In the genomic region with DNA sequence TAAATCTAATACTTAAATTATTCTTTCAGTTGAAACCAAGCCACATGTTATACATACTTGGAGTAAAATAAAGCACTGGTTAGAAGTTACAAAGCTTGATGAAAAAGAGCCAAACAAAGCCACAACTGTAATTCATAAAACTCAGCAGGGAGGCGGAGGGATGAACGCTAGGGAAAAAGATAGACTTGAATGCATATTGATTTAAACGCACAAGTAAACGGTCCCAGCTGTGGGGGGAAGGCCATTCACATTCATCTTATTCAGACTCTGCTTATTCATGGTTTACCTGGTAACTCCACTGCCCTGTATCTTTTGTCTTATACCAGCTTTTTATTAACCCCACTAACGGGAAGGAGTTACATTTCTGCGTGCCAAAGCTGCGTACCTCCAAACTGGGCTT, we compare ENCODE assay signal across 22 mouse cellular contexts.
A peak's percentile ranks its signal among the peaks of the same experiment; 100 is the strongest.
DNase-seq lines count a peak whose midpoint lies in the region; ATAC-seq lines count a peak whose summit lies in the region.
"Had no signal": no experiment of that assay in that cellular context is flagged by ENCODE, and none has a peak within 500 bp of the region (broad histone marks: within the 10 kb centered on the region; RNA-seq: fewer than 3 reads in every experiment).

No protein-coding gene starts in this region.

- no peaks in the 10 kb centered on the region for H3K9me3 ChIP-seq in hindbrain, embryonic 11.5 days (ENCODE audit: control insufficient read depth, low read length)
- no peaks in the 10 kb centered on the region for H3K9me3 ChIP-seq in hindbrain, embryonic 16.5 days (ENCODE audit: control insufficient read depth, low read length)
- no peaks in the 10 kb centered on the region for H3K9me3 ChIP-seq in embryonic facial prominence, embryonic 14.5 days (ENCODE audit: control insufficient read depth, low read length)
- H3K9me3 ChIP-seq: forebrain, embryonic 15.5 days; heart, embryonic 12.5 days; hindbrain, embryonic 10.5 days; hindbrain, embryonic 15.5 days had no signal

- intact Hi-C loops in left cerebral cortex, postnatal 36 days (cut with DNase I), result no loop called here

- DNase-seq in hindbrain, embryonic 11.5 days (ENCODE audit: low spot score), result peak; percentile 24
- DNase-seq in retina, embryonic 14.5 days (ENCODE audit: low spot score), result peak; percentile 27
- no peak for DNase-seq in retina, postnatal 1 day
- DNase-seq in embryonic facial prominence, embryonic 14.5 days (ENCODE audit: low spot score), result peak; percentile 86
- DNase-seq in mesoderm, embryonic 11.5 days (ENCODE audit: low read depth, low spot score), result peak; percentile 58
- DNase-seq in cerebellum, adult 11-12 months, result no peak
- no peak for DNase-seq in left cerebral cortex, postnatal 36 days (ENCODE audit: low spot score in 2 of 2)
- DNase-seq: adrenal gland, postnatal 14 days; cerebellum, adult 9-10 months; cerebellum, postnatal 25 days; gastrocnemius, adult 2 months; gastrocnemius, postnatal 25 days had no signal

- WGBS in hindbrain, embryonic 11.5 days, result 63% methylated on average over 7 of the region's 7 CpGs
- WGBS in hindbrain, embryonic 16.5 days, result 46% methylated on average over 7 of the region's 7 CpGs
- WGBS in embryonic facial prominence, embryonic 14.5 days, result 43% methylated on average over 7 of the region's 7 CpGs

- H3K27me3 ChIP-seq in hindbrain, embryonic 11.5 days (ENCODE audit: control insufficient read depth, insufficient read depth, low read length), result no peaks in the 10 kb centered on the region
- no peaks in the 10 kb centered on the region for H3K27me3 ChIP-seq in hindbrain, embryonic 16.5 days (replicated peaks; ENCODE audit: control insufficient read depth, insufficient read depth, low read length)
- H3K27me3 ChIP-seq in embryonic facial prominence, embryonic 14.5 days (replicated peaks; ENCODE audit: control insufficient read depth, insufficient read depth, low read length), result no peaks in the 10 kb centered on the region
- H3K27me3 ChIP-seq: CH12.LX; forebrain, embryonic 15.5 days; heart, embryonic 12.5 days; hindbrain, embryonic 15.5 days; Patski had no signal

- no peaks in the 10 kb centered on the region for H3K36me3 ChIP-seq in hindbrain, embryonic 11.5 days (ENCODE audit: control insufficient read depth, insufficient read depth, low read length)
- H3K36me3 ChIP-seq in hindbrain, embryonic 16.5 days (ENCODE audit: control insufficient read depth, insufficient read depth, low read length), result no peaks in the 10 kb centered on the region
- no peaks in the 10 kb centered on the region for H3K36me3 ChIP-seq in embryonic facial prominence, embryonic 14.5 days (ENCODE audit: control insufficient read depth, insufficient read depth, low read length)
- H3K36me3 ChIP-seq: forebrain, embryonic 15.5 days; heart, embryonic 12.5 days; hindbrain, embryonic 10.5 days; hindbrain, embryonic 15.5 days had no signal

- no peak overlapping the region for H3K4me2 ChIP-seq in hindbrain, embryonic 11.5 days (replicated peaks; ENCODE audit: low read depth, low read length)
- H3K4me2 ChIP-seq in hindbrain, embryonic 16.5 days (ENCODE audit: low read length), result no peak overlapping the region
- H3K4me2 ChIP-seq in embryonic facial prominence, embryonic 14.5 days (ENCODE audit: low read depth, low read length), result no peak overlapping the region
- H3K4me2 ChIP-seq: forebrain, embryonic 15.5 days; heart, embryonic 12.5 days; hindbrain, embryonic 15.5 days had no signal

- H3K27ac ChIP-seq in hindbrain, embryonic 11.5 days (ENCODE audit: low read depth, low read length), result no peak overlapping the region
- no peak overlapping the region for H3K27ac ChIP-seq in hindbrain, embryonic 16.5 days (ENCODE audit: low read depth, low read length)
- no peak overlapping the region for H3K27ac ChIP-seq in embryonic facial prominence, embryonic 14.5 days (replicated peaks; ENCODE audit: low read depth, low read length)
- H3K27ac ChIP-seq: forebrain, embryonic 15.5 days; gastrocnemius, adult 2 months; hindbrain, embryonic 10.5 days; hindbrain, embryonic 15.5 days had no signal

- H3K9ac ChIP-seq in hindbrain, embryonic 11.5 days (ENCODE audit: low read depth, low read length), result no peak overlapping the region
- H3K9ac ChIP-seq in hindbrain, embryonic 16.5 days (ENCODE audit: low read depth, low read length), result no peak overlapping the region
- no peak overlapping the region for H3K9ac ChIP-seq in embryonic facial prominence, embryonic 14.5 days (ENCODE audit: low read depth, low read length)
- H3K9ac ChIP-seq: forebrain, embryonic 15.5 days; heart, embryonic 12.5 days; hindbrain, embryonic 15.5 days had no signal

- no peak for ATAC-seq in hindbrain, embryonic 11.5 days (ENCODE audit: low FRiP score)
- ATAC-seq in hindbrain, embryonic 16.5 days, result no peak
- no peak for ATAC-seq in embryonic facial prominence, embryonic 14.5 days (ENCODE audit: low read depth)
- ATAC-seq: activated CD4-positive, CD25-positive, alpha-beta regulatory T cell, adult 4 months; forebrain, embryonic 15.5 days; inflammation-experienced regulatory T-cells, adult 6 months; intestine, postnatal 0 days; Patski had no signal

- H3K4me1 ChIP-seq in hindbrain, embryonic 11.5 days (replicated peaks; ENCODE audit: control insufficient read depth, insufficient read depth, low read length), result no peaks in the 10 kb centered on the region
- H3K4me1 ChIP-seq in hindbrain, embryonic 16.5 days (ENCODE audit: control insufficient read depth, insufficient read depth, low read depth, low read length), result no peaks in the 10 kb centered on the region
- 0 out of 2 replicates have a peak, but pooled peaks cover 3% of the 10 kb centered on the region for H3K4me1 ChIP-seq in embryonic facial prominence, embryonic 14.5 days (ENCODE audit: control insufficient read depth, insufficient read depth, low read length)
- H3K4me1 ChIP-seq: heart, embryonic 12.5 days had no signal

- H3K4me3 ChIP-seq in hindbrain, embryonic 11.5 days (ENCODE audit: low read depth, low read length), result no peak overlapping the region
- no peak overlapping the region for H3K4me3 ChIP-seq in hindbrain, embryonic 16.5 days (ENCODE audit: low read length)
- H3K4me3 ChIP-seq in embryonic facial prominence, embryonic 14.5 days (ENCODE audit: low read depth, low read length), result no peak overlapping the region
- H3K4me3 ChIP-seq: forebrain, embryonic 15.5 days; gastrocnemius, adult 2 months; heart, embryonic 12.5 days; hindbrain, embryonic 10.5 days; hindbrain, embryonic 15.5 days had no signal

Comparison
In these comparisons a context has a peak if more than half of its experiments do, and no peak if none do; other contexts are left out.
1. DNase-seq: peak in hindbrain, embryonic 11.5 days (single experiment), retina, embryonic 14.5 days (single experiment), embryonic facial prominence, embryonic 14.5 days (single experiment) and mesoderm, embryonic 11.5 days (single experiment); none in retina, postnatal 1 day (single experiment), cerebellum, adult 11-12 months (single experiment) and left cerebral cortex, postnatal 36 days (0 of 2).